10 mouse cellular contexts compared by ENCODE assay signal in the genomic region with DNA sequence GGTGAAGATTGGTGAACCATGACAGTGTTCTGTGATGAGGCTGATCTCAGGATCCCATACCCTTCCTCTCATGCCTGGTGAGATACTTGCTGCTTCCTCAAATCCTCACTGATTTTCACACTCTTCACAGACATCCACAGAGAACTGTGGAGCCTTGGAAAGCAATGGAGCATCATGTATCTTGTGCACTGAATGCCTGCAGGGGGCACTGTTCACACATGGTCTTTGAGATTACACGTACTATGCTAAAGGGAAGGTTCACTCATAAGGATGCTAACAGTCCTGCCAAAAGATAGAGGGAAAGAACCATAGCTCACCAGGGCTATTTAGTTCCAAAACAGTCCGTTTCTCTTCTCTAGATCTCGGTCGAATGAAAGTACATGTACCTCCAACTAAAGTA. TPM values are rescaled to one million over a fixed set of nuclear protein-coding genes. Genes with fewer than 3 reads are reported as not detected.
DNase-seq lines count a peak whose midpoint lies in the region; ATAC-seq lines count a peak whose summit lies in the region.
"Had no signal": no experiment of that assay in that cellular context is flagged by ENCODE, and none has a peak within 500 bp of the region (broad histone marks: within the 10 kb centered on the region; RNA-seq: fewer than 3 reads in every experiment).

No protein-coding gene starts in this region.

- no peaks in the 10 kb centered on the region for H3K4me1 ChIP-seq in neural tube, embryonic 15.5 days
- H3K4me1 ChIP-seq in neural tube, embryonic 11.5 days (ENCODE audit: control insufficient read depth, insufficient read depth, low read length), result no peaks in the 10 kb centered on the region
- H3K4me1 ChIP-seq: heart, embryonic 13.5 days had no signal

- H3K27ac ChIP-seq in neural tube, embryonic 15.5 days (replicated peaks), result no peak overlapping the region
- no peak overlapping the region for H3K27ac ChIP-seq in neural tube, embryonic 11.5 days (ENCODE audit: low read depth, low read length)
- H3K27ac ChIP-seq: heart, embryonic 13.5 days had no signal

- H3K9me3 ChIP-seq in neural tube, embryonic 15.5 days (replicated peaks), result no peaks in the 10 kb centered on the region
- no peaks in the 10 kb centered on the region for H3K9me3 ChIP-seq in neural tube, embryonic 11.5 days (ENCODE audit: control insufficient read depth, low read length)
- H3K9me3 ChIP-seq: heart, embryonic 13.5 days had no signal

- no peaks in the 10 kb centered on the region for H3K27me3 ChIP-seq in neural tube, embryonic 15.5 days (replicated peaks)
- H3K27me3 ChIP-seq in neural tube, embryonic 11.5 days (ENCODE audit: control insufficient read depth, insufficient read depth, low read length), result no peaks in the 10 kb centered on the region
- H3K27me3 ChIP-seq: heart, embryonic 13.5 days had no signal

- no peak overlapping the region for H3K4me2 ChIP-seq in neural tube, embryonic 15.5 days
- no peak overlapping the region for H3K4me2 ChIP-seq in neural tube, embryonic 11.5 days (ENCODE audit: low read depth)
- H3K4me2 ChIP-seq: heart, embryonic 13.5 days had no signal

- no peak overlapping the region for H3K9ac ChIP-seq in neural tube, embryonic 15.5 days (replicated peaks)
- H3K9ac ChIP-seq in neural tube, embryonic 11.5 days (ENCODE audit: low read length), result no peak overlapping the region
- H3K9ac ChIP-seq: heart, embryonic 13.5 days had no signal

- peak; percentile 10 for DNase-seq in gastrocnemius, postnatal 10 days
- DNase-seq in gastrocnemius, postnatal 25 days, result no peak
- DNase-seq in neural tube, embryonic 10.5 days (ENCODE audit: extremely low spot score, low spot score), result peak; percentile 25
- peak; percentile 30 for DNase-seq in neural tube, embryonic 11.5 days (ENCODE audit: low spot score)
- no peak for DNase-seq in spleen, postnatal 10 days (ENCODE audit: low spot score in 2 of 2)
- no peak for DNase-seq in MN1 (ENCODE audit: low spot score)

- 60% methylated on average over 4 of the region's 4 CpGs for WGBS in neural tube, embryonic 15.5 days
- 59% methylated on average over 4 of the region's 4 CpGs for WGBS in neural tube, embryonic 11.5 days

- ATAC-seq in neural tube, embryonic 15.5 days (ENCODE audit: low FRiP score), result no peak
- 0 out of 2 replicates have a peak, but pooled peaks have one; percentile 22 for ATAC-seq in common myeloid progenitor, adult 5-6 weeks (replicated peaks; ENCODE audit: low read depth, poor library complexity, severe bottlenecking)
- ATAC-seq in neural tube, embryonic 11.5 days (ENCODE audit: insufficient read depth, low FRiP score, low TSS enrichment), result no peak

- H3K36me3 ChIP-seq in neural tube, embryonic 15.5 days, result no peaks in the 10 kb centered on the region
- no peaks in the 10 kb centered on the region for H3K36me3 ChIP-seq in neural tube, embryonic 11.5 days (ENCODE audit: control insufficient read depth, insufficient read depth, low read length)
- H3K36me3 ChIP-seq: heart, embryonic 13.5 days had no signal

- no peak overlapping the region for H3K4me3 ChIP-seq in neural tube, embryonic 15.5 days (replicated peaks)
- no peak overlapping the region for H3K4me3 ChIP-seq in neural tube, embryonic 11.5 days (ENCODE audit: low read depth, low read length)
- H3K4me3 ChIP-seq: heart, embryonic 13.5 days had no signal

RNA-seq across cellular contexts. Expression of a gene that starts 5.7 kb away (rescaled TPM):
- total RNA-seq in gastrocnemius, postnatal 10 days (2021), result not detected
- total RNA-seq in gastrocnemius, postnatal 25 days (2021), result not detected
- not detected in 2 replicates for polyA plus RNA-seq in neural tube, embryonic 15.5 days (2015; fragmentation: Nextera tagmentation; extraction: Ambion mirVana)
- total RNA-seq in common myeloid progenitor, adult 5-6 weeks (2017), result not detected in 2 replicates
- polyA plus RNA-seq in neural tube, embryonic 11.5 days (2014; fragmentation: Nextera tagmentation; extraction: Ambion mirVana), result not detected in 2 replicates
- polyA plus RNA-seq: heart, embryonic 13.5 days; liver, embryonic 16.5 days had no signal

RNA-seq across cellular contexts. Expression of a gene that starts 12.4 kb away (rescaled TPM):
- not detected for total RNA-seq in gastrocnemius, postnatal 10 days (2021)
- total RNA-seq in gastrocnemius, postnatal 25 days (2021), result not detected
- polyA plus RNA-seq in neural tube, embryonic 15.5 days (2015; fragmentation: Nextera tagmentation; extraction: Ambion mirVana), result not detected in 2 replicates
- not detected in 2 replicates for total RNA-seq in common myeloid progenitor, adult 5-6 weeks (2017)
- polyA plus RNA-seq in neural tube, embryonic 11.5 days (2014; fragmentation: Nextera tagmentation; extraction: Ambion mirVana), result not detected in 2 replicates
- polyA plus RNA-seq: heart, embryonic 13.5 days; liver, embryonic 16.5 days had no signal

RNA-seq across cellular contexts. Expression of a gene that starts 23.9 kb away (rescaled TPM):
- total RNA-seq in gastrocnemius, postnatal 10 days (2021), result not detected
- not detected for total RNA-seq in gastrocnemius, postnatal 25 days (2021)
- not detected in 2 replicates for polyA plus RNA-seq in neural tube, embryonic 15.5 days (2015; fragmentation: Nextera tagmentation; extraction: Ambion mirVana)
- not detected in 2 replicates for total RNA-seq in common myeloid progenitor, adult 5-6 weeks (2017)
- not detected in 2 replicates for polyA plus RNA-seq in neural tube, embryonic 11.5 days (2014; fragmentation: Nextera tagmentation; extraction: Ambion mirVana)
- polyA plus RNA-seq: heart, embryonic 13.5 days; liver, embryonic 16.5 days had no signal

RNA-seq across cellular contexts. Expression of a gene that starts 36.8 kb away (rescaled TPM):
- not detected for total RNA-seq in gastrocnemius, postnatal 10 days (2021)
- not detected for total RNA-seq in gastrocnemius, postnatal 25 days (2021)
- polyA plus RNA-seq in neural tube, embryonic 15.5 days (2015; fragmentation: Nextera tagmentation; extraction: Ambion mirVana), result not detected in 2 replicates
- total RNA-seq in common myeloid progenitor, adult 5-6 weeks (2017), result not detected in 2 replicates
- not detected in 2 replicates for polyA plus RNA-seq in neural tube, embryonic 11.5 days (2014; fragmentation: Nextera tagmentation; extraction: Ambion mirVana)
- polyA plus RNA-seq: heart, embryonic 13.5 days; liver, embryonic 16.5 days had no signal

RNA-seq across cellular contexts. Expression of a gene that starts 46.5 kb away (rescaled TPM):
- total RNA-seq in gastrocnemius, postnatal 10 days (2021), result not detected
- total RNA-seq in gastrocnemius, postnatal 25 days (2021), result not detected
- polyA plus RNA-seq in neural tube, embryonic 15.5 days (2015; fragmentation: Nextera tagmentation; extraction: Ambion mirVana), result not detected in 2 replicates
- total RNA-seq in common myeloid progenitor, adult 5-6 weeks (2017), result not detected in 2 replicates
- polyA plus RNA-seq in neural tube, embryonic 11.5 days (2014; fragmentation: Nextera tagmentation; extraction: Ambion mirVana), result not detected in 2 replicates
- polyA plus RNA-seq: heart, embryonic 13.5 days; liver, embryonic 16.5 days had no signal

Comparison
In these comparisons a context has a peak if more than half of its experiments do, and no peak if none do; other contexts are left out.
1. DNase-seq: peak in gastrocnemius, postnatal 10 days (single experiment), neural tube, embryonic 10.5 days (single experiment) and neural tube, embryonic 11.5 days (single experiment); none in gastrocnemius, postnatal 25 days (single experiment), spleen, postnatal 10 days (0 of 2) and MN1 (single experiment).